Mouse (Mus musculus) ES-Bruce4 (cell line): ENCODE data around the gene Gm8773.

Source experiments
- CTCF ChIP-seq: IDR thresholded peaks from one replicate; pipeline ENCODE4 v1.8.1; 2011; ENCODE audit warnings: low read depth, low read length
- EP300 ChIP-seq: IDR thresholded peaks from 2 replicates; pipeline ENCODE4 v1.6.1; 2011; ENCODE audit warnings: low read depth, low read length; ENCODE audit not compliant: insufficient read depth
- POLR2A ChIP-seq: IDR thresholded peaks from one replicate; pipeline ENCODE4 v1.8.1; 2011; ENCODE audit warnings: low read length; ENCODE audit not compliant: insufficient read depth

- TF ChIP-seq CTCF = no peak
- TF ChIP-seq EP300 = no peak
- TF ChIP-seq POLR2A = no peak
These were observed 44.7 kb downstream of the Gm8773 start for GRCm38 (mm10) chr5:5618329-5618728.
